Mouse (Mus musculus): ENCODE measurements at regions not wholly inside any gene's neighbourhood (a gene's known extent, or its start where the extent isn't known, plus 50 kb on each side); places are given as distances from the start of the nearest gene placed in this dataset.
A peak's percentile ranks its signal among the peaks of the same experiment; 100 is the strongest.

DNA sequence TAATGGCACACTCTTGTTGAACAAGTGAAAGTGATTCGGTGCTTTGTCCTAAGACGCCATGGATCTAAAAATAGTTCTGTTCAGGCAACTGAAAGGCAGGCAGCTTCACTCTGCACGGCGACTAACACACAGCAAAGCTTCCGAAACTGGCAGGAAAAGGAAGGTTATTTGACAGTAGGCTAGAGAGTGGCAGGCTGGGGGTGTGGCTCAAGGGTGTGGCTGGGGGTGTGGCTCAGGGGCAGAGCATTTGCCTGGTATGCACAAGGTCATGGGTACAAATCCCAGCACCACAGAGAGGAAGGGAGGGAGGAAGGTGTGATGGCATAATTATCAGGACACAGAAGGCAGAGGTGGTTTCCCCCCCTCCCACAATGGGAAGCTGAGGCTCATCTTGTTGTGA is 310.8 kb upstream of the Tbx3 start:
- no peak overlapping the region for H3K27ac ChIP-seq (replicated peaks)
- no peaks in the 10 kb centered on the region for H3K9me3 ChIP-seq (replicated peaks)
- H3K36me3 ChIP-seq, result no peaks in the 10 kb centered on the region
- no peak overlapping the region for H3K4me3 ChIP-seq (replicated peaks)
- no peak for ATAC-seq (ENCODE audit: insufficient number of reproducible peaks, low FRiP score, low TSS enrichment, low read depth)
- WGBS, result 41% methylated on average over 5 of the region's 5 CpGs
- H3K4me2 ChIP-seq (replicated peaks), result no peak overlapping the region
- H3K9ac ChIP-seq, result no peak overlapping the region
- H3K4me1 ChIP-seq, result no peaks in the 10 kb centered on the region
- H3K27me3 ChIP-seq, result no peaks in the 10 kb centered on the region

DNA sequence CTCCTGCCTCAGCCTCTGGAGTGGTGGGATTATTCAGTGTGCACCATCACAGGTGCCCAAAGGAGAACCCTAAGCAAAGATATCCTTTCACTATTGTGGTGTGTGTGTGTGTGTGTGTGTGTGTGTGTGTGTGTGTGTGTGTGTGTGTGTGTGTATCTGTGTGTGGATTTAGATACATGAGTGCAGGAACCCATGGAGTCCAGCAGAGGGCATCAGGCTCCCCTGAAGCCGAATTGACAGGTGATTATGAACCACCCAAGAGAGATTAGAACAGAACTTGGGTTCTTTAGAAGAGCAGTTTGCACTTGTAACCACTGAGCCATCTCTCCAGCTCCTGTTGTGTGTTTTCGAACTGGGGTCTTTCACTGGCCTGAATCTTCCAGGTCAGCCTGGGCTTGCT is 310.1 kb upstream of the Tbx3 start:
- ATAC-seq (ENCODE audit: insufficient number of reproducible peaks, low FRiP score, low TSS enrichment, low read depth), result no peak
- H3K36me3 ChIP-seq, result no peaks in the 10 kb centered on the region
- WGBS, result 95% methylated on average over 2 of the region's 2 CpGs
- H3K27ac ChIP-seq (replicated peaks), result no peak overlapping the region
- no peaks in the 10 kb centered on the region for H3K27me3 ChIP-seq
- no peaks in the 10 kb centered on the region for H3K4me1 ChIP-seq
- H3K4me2 ChIP-seq (replicated peaks), result no peak overlapping the region
- H3K9ac ChIP-seq, result no peak overlapping the region
- H3K9me3 ChIP-seq (replicated peaks), result no peaks in the 10 kb centered on the region
- H3K4me3 ChIP-seq (replicated peaks), result no peak overlapping the region

DNA sequence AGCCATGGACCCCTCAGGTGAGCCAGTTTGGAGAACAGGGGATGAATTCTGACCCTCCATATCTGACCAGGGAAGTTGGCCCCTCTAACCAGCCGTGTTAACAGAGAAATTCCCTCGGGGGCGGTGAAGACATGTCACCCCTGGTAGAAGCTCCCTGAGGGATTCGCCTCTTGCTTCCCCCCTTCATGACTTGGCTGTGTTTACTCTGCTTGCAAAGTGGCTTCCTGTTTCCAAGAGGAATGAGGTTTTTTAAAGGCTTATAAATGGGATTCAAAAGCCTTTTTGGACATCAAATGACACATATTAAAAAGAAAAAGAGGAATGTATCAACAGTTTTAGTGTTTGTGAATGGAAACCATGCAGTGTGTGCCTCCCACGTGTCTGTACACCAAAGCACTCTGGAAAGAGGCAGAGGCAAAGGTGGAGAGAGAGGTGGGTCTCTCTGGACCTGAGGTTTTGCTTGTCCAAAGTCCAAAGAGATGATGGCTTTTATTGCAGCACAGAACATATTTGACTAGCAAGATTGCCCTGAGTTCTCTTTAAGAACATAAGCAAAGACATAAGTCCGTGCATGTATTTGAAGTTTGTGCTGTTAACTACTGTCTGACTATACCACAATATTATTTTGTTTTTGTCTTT is 308.9 kb upstream of the Tbx3 start:
- Histone ChIP-seq H3K4me3 (replicated peaks) (no peak overlapping the region), H3K27ac (replicated peaks) (no peak overlapping the region), H3K36me3 (no peaks in the 10 kb centered on the region), H3K4me2 (replicated peaks) (no peak overlapping the region), H3K4me1 (no peaks in the 10 kb centered on the region), H3K9me3 (replicated peaks) (no peaks in the 10 kb centered on the region), H3K9ac (no peak overlapping the region), H3K27me3 (no peaks in the 10 kb centered on the region)
- WGBS, result 66% methylated on average over 6 of the region's 6 CpGs
- no peak for ATAC-seq (ENCODE audit: insufficient number of reproducible peaks, low FRiP score, low TSS enrichment, low read depth)

DNA sequence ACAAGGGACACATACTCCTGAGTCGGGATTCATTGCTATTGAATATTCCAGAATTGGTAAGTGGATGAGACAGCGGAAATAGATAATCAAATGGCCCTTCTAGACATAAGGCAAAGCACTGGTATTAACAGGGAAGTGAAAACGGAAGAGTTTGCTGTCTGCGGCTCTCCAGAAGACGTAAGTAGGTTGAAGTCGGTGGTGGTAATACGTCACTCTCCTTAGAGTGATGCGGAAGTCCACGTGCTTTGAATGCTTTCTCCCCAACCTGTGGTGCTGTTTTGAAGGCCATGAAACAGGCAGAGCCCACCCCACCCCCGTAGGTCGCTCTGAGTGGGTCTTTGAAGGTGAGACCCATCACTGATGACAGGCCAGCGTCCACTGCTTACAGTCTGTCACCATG is 308.0 kb upstream of the Tbx3 start:
- Histone ChIP-seq H3K4me2 (replicated peaks) (no peak overlapping the region), H3K27ac (replicated peaks) (no peak overlapping the region), H3K9me3 (replicated peaks) (no peaks in the 10 kb centered on the region), H3K4me3 (replicated peaks) (no peak overlapping the region), H3K36me3 (no peaks in the 10 kb centered on the region), H3K4me1 (no peaks in the 10 kb centered on the region), H3K27me3 (no peaks in the 10 kb centered on the region), H3K9ac (no peak overlapping the region)
- 80% methylated on average over 12 of the region's 12 CpGs for WGBS
- no peak for ATAC-seq (ENCODE audit: insufficient number of reproducible peaks, low FRiP score, low TSS enrichment, low read depth)

DNA sequence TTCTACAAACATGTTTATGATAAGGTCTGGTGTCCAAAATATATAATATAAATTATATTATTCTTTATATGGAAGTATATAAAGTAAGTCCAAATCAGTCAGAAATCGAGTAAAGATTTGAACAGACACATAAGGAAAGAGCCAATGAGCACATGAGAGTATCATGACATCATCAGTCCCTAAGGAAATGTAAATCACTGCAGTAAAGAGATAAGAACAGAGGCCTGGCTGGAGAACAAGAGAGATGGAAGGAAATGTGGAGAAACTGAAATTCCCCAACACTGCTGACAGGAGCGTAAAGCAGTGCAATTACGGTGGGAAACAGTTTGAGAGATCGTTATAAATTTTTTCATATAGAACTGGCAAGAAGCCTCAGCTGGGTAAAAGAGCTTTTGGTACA is 306.2 kb upstream of the Tbx3 start:
- Histone ChIP-seq H3K27me3 (no peaks in the 10 kb centered on the region), H3K4me1 (no peaks in the 10 kb centered on the region), H3K36me3 (no peaks in the 10 kb centered on the region), H3K9me3 (replicated peaks) (no peaks in the 10 kb centered on the region), H3K4me3 (replicated peaks) (no peak overlapping the region), H3K27ac (replicated peaks) (no peak overlapping the region), H3K4me2 (replicated peaks) (no peak overlapping the region), H3K9ac (no peak overlapping the region)
- no peak for ATAC-seq (ENCODE audit: insufficient number of reproducible peaks, low FRiP score, low TSS enrichment, low read depth)
- 52% methylated on average over 4 of the region's 4 CpGs for WGBS

DNA sequence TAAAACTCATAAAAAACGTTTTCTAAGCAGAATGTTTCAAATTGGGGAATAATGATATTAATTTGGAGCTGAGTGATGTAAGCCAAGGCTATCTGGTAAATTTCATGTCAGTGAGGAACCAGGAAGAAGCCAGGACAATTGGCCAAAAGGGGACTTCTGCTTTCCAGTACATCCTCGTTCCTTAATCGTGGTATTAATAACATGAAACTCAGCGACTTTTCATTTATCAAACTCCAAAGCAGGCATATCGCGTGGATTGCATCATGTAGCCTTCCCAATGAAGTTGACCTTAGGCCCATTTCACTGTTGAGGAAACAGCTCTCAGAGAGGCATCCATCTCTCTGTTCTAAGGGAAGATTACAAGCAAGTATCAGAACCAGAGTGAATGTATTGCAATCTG is 305.3 kb upstream of the Tbx3 start:
- WGBS, result 81% methylated on average over 6 of the region's 6 CpGs
- no peak overlapping the region for H3K9ac ChIP-seq
- no peak overlapping the region for H3K27ac ChIP-seq (replicated peaks)
- H3K4me2 ChIP-seq (replicated peaks), result no peak overlapping the region
- no peak overlapping the region for H3K4me3 ChIP-seq (replicated peaks)
- no peaks in the 10 kb centered on the region for H3K9me3 ChIP-seq (replicated peaks)
- no peaks in the 10 kb centered on the region for H3K4me1 ChIP-seq
- no peaks in the 10 kb centered on the region for H3K27me3 ChIP-seq
- ATAC-seq (ENCODE audit: insufficient number of reproducible peaks, low FRiP score, low TSS enrichment, low read depth), result no peak
- no peaks in the 10 kb centered on the region for H3K36me3 ChIP-seq

DNA sequence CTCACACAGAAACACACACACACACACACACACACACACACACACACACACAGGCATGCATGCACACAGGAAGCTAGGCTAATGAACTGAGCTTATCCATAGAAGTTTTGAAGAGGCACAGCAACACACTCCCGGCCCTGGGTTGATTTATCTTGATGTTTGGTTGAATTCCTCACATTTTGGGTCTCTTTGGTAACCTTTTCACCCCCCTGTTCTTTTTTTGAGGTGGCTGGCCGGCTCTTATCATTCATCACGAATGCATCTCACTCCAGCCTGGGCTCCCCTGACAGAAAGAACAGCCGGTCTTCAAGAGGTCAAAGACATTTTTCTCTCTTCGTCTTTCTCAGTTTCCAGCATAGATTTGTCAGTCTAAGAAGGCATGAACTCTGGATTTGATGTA is 304.2 kb upstream of the Tbx3 start:
- WGBS, result 33% methylated on average over 5 of the region's 5 CpGs
- H3K4me3 ChIP-seq (replicated peaks), result no peak overlapping the region
- peaks cover 8% of the 10 kb centered on the region for H3K4me1 ChIP-seq
- ATAC-seq (ENCODE audit: insufficient number of reproducible peaks, low FRiP score, low TSS enrichment, low read depth), result no peak
- H3K27me3 ChIP-seq, result no peaks in the 10 kb centered on the region
- H3K9me3 ChIP-seq (replicated peaks), result no peaks in the 10 kb centered on the region
- no peaks in the 10 kb centered on the region for H3K36me3 ChIP-seq
- H3K27ac ChIP-seq (replicated peaks), result no peak overlapping the region
- no peak overlapping the region for H3K9ac ChIP-seq
- no peak overlapping the region for H3K4me2 ChIP-seq (replicated peaks)

DNA sequence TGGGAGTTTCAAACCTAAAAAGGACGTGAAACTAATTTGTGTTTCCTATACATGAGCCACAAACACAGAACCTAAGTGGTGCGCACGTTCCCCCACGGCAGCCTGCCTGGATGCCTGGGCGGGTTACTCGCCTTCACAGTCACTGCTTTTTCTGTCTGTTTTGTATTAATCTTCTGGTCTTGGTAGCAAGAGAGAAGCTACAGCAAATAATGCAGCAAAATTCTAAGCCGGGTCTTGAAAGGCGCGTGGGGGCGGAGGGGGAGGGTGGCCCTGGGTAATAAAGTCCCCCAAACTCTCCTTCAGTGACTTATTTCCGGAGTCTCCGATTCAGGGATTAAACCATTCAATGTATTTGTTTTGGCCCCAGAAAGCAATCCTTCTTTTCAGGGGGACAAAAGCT is 300.0 kb upstream of the Tbx3 start:
- WGBS, result 27% methylated on average over 12 of the region's 12 CpGs
- Histone ChIP-seq H3K36me3 (no peaks in the 10 kb centered on the region), H3K4me3 (replicated peaks) (no peak overlapping the region), H3K9me3 (replicated peaks) (no peaks in the 10 kb centered on the region), H3K9ac (no peak overlapping the region), H3K4me2 (replicated peaks) (peak overlapping the region; percentile 32), H3K4me1 (peaks cover 8% of the 10 kb centered on the region), H3K27ac (replicated peaks) (no peak overlapping the region), H3K27me3 (no peaks in the 10 kb centered on the region)
- ATAC-seq (ENCODE audit: insufficient number of reproducible peaks, low FRiP score, low TSS enrichment, low read depth), result no peak

DNA sequence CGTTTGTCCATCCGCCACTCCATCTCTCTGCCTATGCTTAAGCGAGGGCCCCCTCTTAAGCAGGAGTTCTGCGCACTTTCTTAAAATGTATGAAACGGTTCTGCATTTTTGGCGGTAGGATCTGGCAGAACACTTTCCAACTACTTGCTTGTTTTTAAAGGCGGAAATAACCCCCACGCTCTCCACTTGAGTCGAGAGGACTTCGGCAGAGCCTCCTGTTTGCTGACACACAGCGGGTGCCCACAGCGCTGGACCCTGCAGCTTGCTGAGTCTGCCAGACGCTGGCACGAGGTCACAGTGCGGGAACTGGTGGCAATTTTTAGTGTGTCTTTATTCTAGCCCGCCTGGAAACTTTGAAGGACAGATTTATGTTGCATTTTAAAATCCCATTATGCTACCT is 299.5 kb upstream of the Tbx3 start:
- H3K9ac ChIP-seq, result no peak overlapping the region
- ATAC-seq (ENCODE audit: insufficient number of reproducible peaks, low FRiP score, low TSS enrichment, low read depth), result no peak; the same call in 1 of the 2 replicates
- H3K4me3 ChIP-seq (replicated peaks), result no peak overlapping the region
- H3K4me1 ChIP-seq, result peaks cover 8% of the 10 kb centered on the region
- H3K9me3 ChIP-seq (replicated peaks), result no peaks in the 10 kb centered on the region
- H3K27me3 ChIP-seq, result no peaks in the 10 kb centered on the region
- no peaks in the 10 kb centered on the region for H3K36me3 ChIP-seq
- H3K4me2 ChIP-seq (replicated peaks), result peak overlapping the region; percentile 32
- no peak overlapping the region for H3K27ac ChIP-seq (replicated peaks)
- WGBS, result 34% methylated on average over 16 of the region's 16 CpGs

DNA sequence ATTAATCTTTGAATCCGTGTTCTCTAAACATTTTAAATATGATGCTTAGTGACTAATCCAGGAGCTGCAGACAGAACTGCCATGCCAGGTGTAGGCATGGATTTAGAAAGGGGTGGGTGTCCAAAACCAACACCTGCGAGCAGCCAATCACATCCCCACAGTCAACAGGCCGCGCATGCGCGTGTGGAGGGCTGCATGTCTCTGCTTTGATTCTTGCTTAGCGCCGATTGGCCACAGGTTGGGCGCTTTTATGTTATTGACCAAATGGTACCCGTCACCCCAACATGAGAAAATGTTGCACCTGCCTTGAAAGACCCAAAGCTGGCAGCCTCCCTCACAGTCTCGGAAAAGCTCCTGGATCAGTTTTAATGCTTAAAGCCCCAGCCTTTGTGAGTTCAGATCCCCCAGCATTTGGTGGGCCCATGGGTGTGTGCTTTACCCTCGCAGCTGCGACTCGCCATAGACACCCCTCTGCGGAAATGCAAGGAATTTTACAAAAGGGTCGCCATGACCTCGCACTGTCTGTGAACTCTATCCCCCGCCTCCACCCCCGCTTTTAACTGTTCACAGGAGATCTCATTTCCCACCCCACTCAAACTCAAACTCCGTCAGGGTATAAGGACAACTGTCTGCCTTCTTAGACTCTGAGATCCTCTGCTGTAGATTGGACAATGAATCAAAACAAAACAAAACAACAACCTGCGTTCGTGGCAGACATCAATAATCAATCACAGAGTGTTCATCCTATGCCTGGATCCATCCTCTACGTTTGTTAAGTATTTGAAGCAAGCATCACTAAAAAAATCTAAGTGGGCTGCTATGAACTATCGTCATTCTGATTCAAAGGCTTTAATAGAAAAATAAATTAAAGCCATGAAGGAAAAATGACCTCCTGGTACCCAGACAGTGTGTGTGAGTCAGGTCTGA is 296.4 kb upstream of the Tbx3 start:
- H3K4me2 ChIP-seq (replicated peaks), result no peak overlapping the region
- no peak overlapping the region for H3K9ac ChIP-seq
- ATAC-seq (ENCODE audit: insufficient number of reproducible peaks, low FRiP score, low TSS enrichment, low read depth), result no peak
- H3K27me3 ChIP-seq, result no peaks in the 10 kb centered on the region
- no peak overlapping the region for H3K4me3 ChIP-seq (replicated peaks)
- no peaks in the 10 kb centered on the region for H3K36me3 ChIP-seq
- 80% methylated on average over 24 of the region's 24 CpGs for WGBS
- no peak overlapping the region for H3K27ac ChIP-seq (replicated peaks)
- peaks cover 8% of the 10 kb centered on the region for H3K4me1 ChIP-seq
- H3K9me3 ChIP-seq (replicated peaks), result no peaks in the 10 kb centered on the region

DNA sequence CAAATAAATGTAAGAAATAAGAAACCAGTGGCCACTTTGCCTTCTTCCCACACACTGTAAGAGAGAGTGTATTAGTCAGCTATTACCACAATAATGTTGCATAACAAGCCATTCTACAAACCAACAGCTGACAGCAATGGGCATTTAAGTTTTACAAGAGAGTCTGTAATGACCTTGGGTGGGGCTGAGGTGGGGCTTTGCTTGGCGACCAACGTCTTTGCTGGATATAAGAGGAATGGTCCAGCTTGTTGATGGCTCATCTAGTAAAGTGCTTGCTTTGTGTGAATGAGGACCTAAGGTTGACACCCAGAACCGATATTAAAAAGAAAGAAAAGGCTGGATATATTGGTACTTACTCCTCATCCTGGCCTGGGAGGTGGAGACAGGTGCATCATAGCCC is 295.6 kb upstream of the Tbx3 start:
- no peak overlapping the region for H3K4me2 ChIP-seq (replicated peaks)
- no peaks in the 10 kb centered on the region for H3K27me3 ChIP-seq
- no peak overlapping the region for H3K27ac ChIP-seq (replicated peaks)
- ATAC-seq (ENCODE audit: insufficient number of reproducible peaks, low FRiP score, low TSS enrichment, low read depth), result no peak
- H3K36me3 ChIP-seq, result no peaks in the 10 kb centered on the region
- H3K9ac ChIP-seq, result no peak overlapping the region
- 80% methylated on average over 3 of the region's 3 CpGs for WGBS
- H3K4me3 ChIP-seq (replicated peaks), result no peak overlapping the region
- H3K9me3 ChIP-seq (replicated peaks), result no peaks in the 10 kb centered on the region
- peaks cover 8% of the 10 kb centered on the region for H3K4me1 ChIP-seq

DNA sequence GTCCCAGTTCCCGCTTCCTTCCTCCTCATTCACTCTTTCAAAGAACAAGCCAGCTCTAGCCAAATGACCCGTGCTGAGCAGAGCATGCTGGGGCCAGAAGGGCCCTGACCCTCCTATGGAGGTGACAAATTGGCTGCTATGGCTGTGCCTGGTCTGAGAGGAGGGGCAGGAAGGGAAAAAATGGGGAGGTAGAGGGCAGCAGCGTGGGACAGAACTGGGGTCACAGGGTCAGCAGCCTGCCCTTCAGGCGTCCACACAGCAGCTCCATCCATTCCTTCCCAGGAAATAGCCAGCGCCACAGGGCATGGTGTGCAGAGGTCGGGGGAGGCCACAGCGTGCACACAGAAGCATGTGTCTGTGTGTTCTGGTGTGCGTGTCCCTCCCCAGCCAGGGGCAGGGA is 292.2 kb upstream of the Tbx3 start:
- H3K27me3 ChIP-seq, result no peaks in the 10 kb centered on the region
- H3K9me3 ChIP-seq (replicated peaks), result no peaks in the 10 kb centered on the region

More for the DNA sequence above, 292.2 kb upstream of the Tbx3 start:
- Histone ChIP-seq H3K36me3 (no peaks in the 10 kb centered on the region), H3K9ac (no peak overlapping the region), H3K4me2 (replicated peaks) (no peak overlapping the region), H3K27ac (replicated peaks) (no peak overlapping the region), H3K4me3 (replicated peaks) (no peak overlapping the region), H3K4me1 (no peaks in the 10 kb centered on the region)
- no peak for ATAC-seq (ENCODE audit: insufficient number of reproducible peaks, low FRiP score, low TSS enrichment, low read depth)
- WGBS, result 46% methylated on average over 8 of the region's 8 CpGs

All from embryonic facial prominence, embryonic 15.5 days (tissue).